Mouse (Mus musculus) midbrain, embryonic 14.5 days (tissue): ENCODE results near the gene Stag1. TPM values are rescaled to one million over a fixed set of nuclear protein-coding genes. Genes with fewer than 3 reads are reported as not detected.

Source experiments
- ATAC-seq: fragments of 200-750 bp; cut with Nextera tagmentation; 2 replicates; pipeline ENCODE4 v1.8.0; 2017; ENCODE audit warnings: moderate number of reproducible peaks, moderate library complexity; ENCODE audit not compliant: low FRiP score, low TSS enrichment
- DNase-seq: peaks from one replicate; pipeline ENCODE4 v3.0.0-alpha.2; 2015
- H3K27ac ChIP-seq: fragments of 300-500 bp; sonication (generic); replicated peaks from 2 replicates; pipeline ENCODE4 v1.5.1; 2014; ENCODE audit warnings: mild to moderate bottlenecking, low read depth, low read length, moderate library complexity
- H3K27me3 ChIP-seq: fragments of 300-500 bp; sonication (generic); 2 replicates; pipeline ENCODE4 v1.6.1; 2014; ENCODE audit warnings: low read length, control low read depth, mixed read lengths; ENCODE audit not compliant: control insufficient read depth, insufficient read depth
- H3K36me3 ChIP-seq: fragments of 300-500 bp; sonication (generic); 2 replicates; pipeline ENCODE4 v1.6.1; 2014; ENCODE audit warnings: low read length, control low read depth; ENCODE audit not compliant: control insufficient read depth, insufficient read depth
- H3K4me1 ChIP-seq: fragments of 300-500 bp; sonication (generic); 2 replicates; pipeline ENCODE4 v1.6.1; 2014; ENCODE audit warnings: mild to moderate bottlenecking, antibody characterized with exemption, low read length, control low read depth; ENCODE audit not compliant: control insufficient read depth, insufficient read depth
- H3K4me2 ChIP-seq: fragments of 300-500 bp; sonication (generic); 2 replicates; pipeline ENCODE4 v1.6.1; 2014; ENCODE audit warnings: mild to moderate bottlenecking, low read length, moderate library complexity
- H3K4me3 ChIP-seq: fragments of 300-500 bp; sonication (generic); replicated peaks from 2 replicates; pipeline ENCODE4 v1.5.1; 2014; ENCODE audit warnings: low read depth, low read length
- H3K9ac ChIP-seq: fragments of 300-500 bp; sonication (generic); replicated peaks from 2 replicates; pipeline ENCODE4 v1.6.1; 2014; ENCODE audit warnings: mild to moderate bottlenecking, low read length, moderate library complexity
- H3K9me3 ChIP-seq: fragments of 300-500 bp; sonication (generic); 2 replicates; pipeline ENCODE4 v1.6.1; 2016; ENCODE audit warnings: low read length, control low read depth, mixed read lengths; ENCODE audit not compliant: control insufficient read depth
- WGBS: fragments of 180-500 bp; shearing (Covaris S2); extraction: QIAGEN DNeasy Blood & Tissue Kit; methylation state at CpG from one replicate; pipeline ENCODE4 v1.1.7; 2014; 5-methylcytosine and 5-hydroxymethylcytosine counted together
- polyA plus RNA-seq: library from polyadenylated mRNA; unstranded; fragments of >200 nt; fragmentation: Nextera tagmentation; extraction: Ambion mirVana; gene quantifications from 2 replicates; pipeline ENCODE4 v1.2.1, GENCODE M21; 2014

Gene Stag1
- polyA plus RNA-seq, 1 experiment from 2014 or later: 41.3 TPM

- no peak for DNase-seq
- Histone ChIP-seq H3K4me2 (peak overlapping the region; percentile 72), H3K4me1 (peaks cover 9% of the 10 kb centered on the region; the same call in 1 of the 2 replicates), H3K27ac (no peak overlapping the region), H3K9ac (no peak overlapping the region), H3K4me3 (peak overlapping the region; percentile 65), H3K27me3 (no peaks in the 10 kb centered on the region), H3K36me3 (no peaks in the 10 kb centered on the region), H3K9me3 (no peaks in the 10 kb centered on the region)
- WGBS: 78% methylated on average over 1 of the region's 1 CpGs
- no peak for ATAC-seq
Observed at GRCm38 (mm10) chr9:100571511-100571910, 26.1 kb upstream of the Stag1 start.

DNA sequence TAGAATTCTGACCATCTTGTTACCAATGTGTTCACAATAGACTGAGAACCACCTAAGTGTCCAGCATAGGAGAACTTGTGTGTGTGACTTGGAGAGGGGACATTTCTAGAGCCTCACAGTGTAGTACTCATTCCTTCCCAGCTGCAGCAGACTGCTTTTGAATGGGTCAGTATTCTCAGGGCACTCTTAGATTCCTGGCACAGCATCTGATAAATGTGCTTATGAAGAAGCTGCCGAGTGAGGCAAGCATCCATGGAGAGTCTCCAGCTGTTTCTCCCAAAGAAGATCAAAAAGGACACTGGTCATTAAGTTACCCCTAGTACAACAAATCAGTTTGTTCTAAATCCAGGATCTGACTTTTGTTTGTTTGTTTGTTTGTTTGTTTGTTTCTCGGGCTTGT is 24.3 kb upstream of the Stag1 start:
- Histone ChIP-seq H3K9ac (no peak overlapping the region), H3K36me3 (no peaks in the 10 kb centered on the region), H3K4me3 (no peak overlapping the region), H3K27me3 (no peaks in the 10 kb centered on the region), H3K9me3 (no peaks in the 10 kb centered on the region), H3K27ac (no peak overlapping the region), H3K4me2 (no peak overlapping the region), H3K4me1 (peaks cover 9% of the 10 kb centered on the region; the same call in 1 of the 2 replicates)
- no peak for ATAC-seq
- DNase-seq: no peak
- 74% methylated on average over 2 of the region's 2 CpGs for WGBS

- Histone ChIP-seq H3K4me3 (no peak overlapping the region), H3K27ac (no peak overlapping the region), H3K9ac (no peak overlapping the region), H3K36me3 (no peaks in the 10 kb centered on the region), H3K4me2 (no peak overlapping the region), H3K9me3 (no peaks in the 10 kb centered on the region), H3K4me1 (peaks cover 9% of the 10 kb centered on the region; the same call in 1 of the 2 replicates), H3K27me3 (no peaks in the 10 kb centered on the region)
- ATAC-seq (no peak), DNase-seq (no peak)
- WGBS: 56% methylated on average over 5 of the region's 5 CpGs
Observed at GRCm38 (mm10) chr9:100573942-100574341, 23.7 kb upstream of the Stag1 start.

- Histone ChIP-seq H3K9ac (no peak overlapping the region), H3K27ac (no peak overlapping the region), H3K4me1 (peaks cover 18% of the 10 kb centered on the region), H3K27me3 (no peaks in the 10 kb centered on the region), H3K4me2 (no peak overlapping the region), H3K4me3 (no peak overlapping the region), H3K36me3 (no peaks in the 10 kb centered on the region), H3K9me3 (no peaks in the 10 kb centered on the region)
- WGBS: 41% methylated on average over 20 of the region's 20 CpGs
- ATAC-seq (no peak), DNase-seq (peak; percentile 48)
Observed at GRCm38 (mm10) chr9:100580196-100580740, 17.3 kb upstream of the Stag1 start.

- no peak overlapping the region for H3K9ac ChIP-seq
- 28% methylated on average over 13 of the region's 13 CpGs for WGBS
- H3K27ac ChIP-seq: peak overlapping the region; percentile 60
- H3K4me3 ChIP-seq: no peak overlapping the region
- H3K9me3 ChIP-seq: no peaks in the 10 kb centered on the region
- DNase-seq (peak; percentile 81), ATAC-seq (peak; percentile 63; the same call in 1 of the 2 replicates)
- H3K4me2 ChIP-seq: no peak overlapping the region
- no peaks in the 10 kb centered on the region for H3K27me3 ChIP-seq
- peaks cover 18% of the 10 kb centered on the region for H3K4me1 ChIP-seq
- no peaks in the 10 kb centered on the region for H3K36me3 ChIP-seq
Observed at GRCm38 (mm10) chr9:100581543-100582492, 15.8 kb upstream of the Stag1 start.

DNA sequence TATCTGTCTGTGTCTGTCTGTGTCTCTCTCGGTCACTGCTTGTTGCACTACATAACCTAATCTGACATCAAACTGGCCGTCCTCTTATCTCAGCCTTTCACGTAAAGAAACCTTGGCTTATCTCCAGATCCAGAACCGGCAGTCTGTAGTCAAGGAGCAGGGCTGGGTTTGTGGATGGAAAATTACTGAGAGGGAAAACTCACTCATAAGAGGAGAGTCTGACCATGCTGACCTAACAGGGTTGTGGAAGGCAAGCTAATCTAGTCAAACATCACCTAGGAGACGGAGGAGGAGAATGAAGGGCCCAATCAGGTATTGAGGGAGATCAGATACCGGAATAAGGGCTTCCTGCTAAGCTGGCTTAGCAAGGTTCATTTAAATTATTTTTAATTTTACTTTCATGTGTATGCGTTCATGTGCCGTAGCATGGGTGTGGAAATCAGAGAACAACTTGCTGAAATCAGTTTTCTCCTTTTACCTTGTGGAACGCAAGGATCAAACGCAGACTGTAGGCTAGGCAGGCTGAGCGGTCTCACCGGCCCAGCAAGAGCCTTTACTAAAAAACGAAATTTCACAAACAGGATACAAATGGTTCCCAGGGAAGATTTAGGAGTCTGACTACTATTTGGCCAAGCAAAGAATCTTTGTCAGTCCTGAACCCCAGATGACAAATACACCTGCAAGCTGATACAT is 14.6 kb upstream of the Stag1 start:
- Histone ChIP-seq H3K9me3 (no peaks in the 10 kb centered on the region), H3K9ac (no peak overlapping the region), H3K4me3 (no peak overlapping the region), H3K27ac (no peak overlapping the region), H3K36me3 (no peaks in the 10 kb centered on the region), H3K27me3 (no peaks in the 10 kb centered on the region), H3K4me1 (peaks cover 18% of the 10 kb centered on the region), H3K4me2 (no peak overlapping the region)
- ATAC-seq (no peak), DNase-seq (peak; percentile 41)
- 48% methylated on average over 13 of the region's 13 CpGs for WGBS

DNA sequence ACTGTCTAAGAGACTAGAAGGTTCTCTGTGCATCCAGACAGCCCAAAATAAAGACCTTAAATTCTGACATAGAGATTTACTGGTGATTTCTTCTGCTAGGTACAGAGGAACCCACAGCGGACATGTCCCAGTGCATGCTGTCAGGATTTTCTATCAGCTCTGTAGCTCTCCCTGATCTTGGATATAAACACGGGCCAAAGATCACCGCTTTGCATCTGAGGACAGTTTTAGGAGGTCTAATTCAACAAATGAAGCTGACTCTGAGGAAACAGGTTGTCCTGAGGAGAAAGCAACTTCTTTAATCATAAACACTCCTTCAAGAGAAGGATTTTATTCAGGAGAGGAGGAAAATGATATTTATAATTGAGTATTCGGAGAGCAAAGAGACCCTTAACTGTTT is 13.6 kb upstream of the Stag1 start:
- Histone ChIP-seq H3K36me3 (no peaks in the 10 kb centered on the region), H3K27ac (no peak overlapping the region), H3K9ac (no peak overlapping the region), H3K4me2 (no peak overlapping the region), H3K9me3 (no peaks in the 10 kb centered on the region), H3K4me3 (no peak overlapping the region), H3K4me1 (peaks cover 18% of the 10 kb centered on the region), H3K27me3 (no peaks in the 10 kb centered on the region)
- ATAC-seq: no peak
- DNase-seq: no peak
- WGBS: 86% methylated on average over 4 of the region's 4 CpGs

- H3K9me3 ChIP-seq: 0 out of 2 replicates have a peak, but pooled peaks cover 4% of the 10 kb centered on the region
- WGBS: 87% methylated on average over 4 of the region's 4 CpGs
Observed at GRCm38 (mm10) chr9:100590462-100590861, 7.1 kb upstream of the Stag1 start.

More at GRCm38 (mm10) chr9:100590462-100590861, 7.1 kb upstream of the Stag1 start:
- no peaks in the 10 kb centered on the region for H3K36me3 ChIP-seq
- no peak overlapping the region for H3K27ac ChIP-seq
- H3K27me3 ChIP-seq: no peaks in the 10 kb centered on the region
- H3K4me2 ChIP-seq: no peak overlapping the region
- DNase-seq (no peak), ATAC-seq (no peak)
- H3K4me3 ChIP-seq: no peak overlapping the region
- H3K4me1 ChIP-seq: no peaks in the 10 kb centered on the region
- no peak overlapping the region for H3K9ac ChIP-seq
